Mouse (Mus musculus) CH12.LX (cell line): ENCODE measurements around the gene Nyx. TPM values are rescaled to one million over a fixed set of nuclear protein-coding genes. Genes with fewer than 3 reads are reported as not detected.

Experiments
- DNase-seq: peaks from one replicate; pipeline ENCODE4 v3.0.0-alpha.2; 2013; ENCODE audit errors: extremely low read depth
- H3K27ac ChIP-seq: 2 replicates; pipeline ENCODE4 v1.5.1; 2012; ENCODE audit warnings: low read depth, mild to moderate bottlenecking, control low read depth, moderate library complexity; ENCODE audit not compliant: insufficient read depth
- H3K27me3 ChIP-seq: replicated peaks from 2 replicates; pipeline ENCODE3; 2012; ENCODE audit warnings: inconsistent platforms
- H3K36me3 ChIP-seq, 2 experiments: replicated peaks in 1 of 2; 2 replicates each; pipeline versions ENCODE3 to v1.6.1; 2012; ENCODE audit warnings: inconsistent platforms in 1 of 2, low read length in 1 of 2, mild to moderate bottlenecking in 1 of 2, mixed read lengths in 1 of 2, moderate library complexity in 1 of 2; ENCODE audit not compliant: control insufficient read depth in 1 of 2, insufficient read depth in 1 of 2
- H3K4me1 ChIP-seq, 2 experiments: 2 replicates each; pipeline ENCODE4 v1.6.1; 2012; ENCODE audit warnings: inconsistent platforms in 1 of 2, moderate library complexity in 1 of 2; ENCODE audit not compliant: insufficient read depth in 2 of 2, control insufficient read depth in 1 of 2
- H3K4me2 ChIP-seq: 2 replicates; pipeline ENCODE4 v1.6.1; 2012; ENCODE audit warnings: low read depth, mild to moderate bottlenecking, control low read depth; ENCODE audit not compliant: poor library complexity, insufficient read depth, severe bottlenecking
- H3K4me3 ChIP-seq, 3 experiments: fragments of 150-350 bp in 1 of 3; sonication (generic) in 1 of 3; replicated peaks in 1 of 3; 2 replicates each; pipeline versions ENCODE3 to v1.5.1; 2011 to 2012; ENCODE audit warnings: low read depth in 2 of 3, low read length in 2 of 3, mild to moderate bottlenecking in 2 of 3, moderate library complexity in 2 of 3, control low read depth in 1 of 3, improper control_type of control experiment in 1 of 3, inconsistent platforms in 1 of 3, mixed read lengths in 1 of 3; ENCODE audit not compliant: poor library complexity in 1 of 3
- H3K79me2 ChIP-seq: replicated peaks from 2 replicates; pipeline ENCODE4 v1.6.1; 2012; ENCODE audit warnings: mild to moderate bottlenecking, moderate library complexity; ENCODE audit not compliant: control insufficient read depth, poor library complexity, insufficient read depth, severe bottlenecking; ENCODE audit errors: extremely low read depth
- H3K9ac ChIP-seq: 2 replicates; pipeline ENCODE4 v1.6.1; 2012; ENCODE audit warnings: low read depth, mild to moderate bottlenecking, control low read depth, moderate library complexity; ENCODE audit not compliant: insufficient read depth
- H3K9me3 ChIP-seq: replicated peaks from 2 replicates; pipeline ENCODE3; 2012; ENCODE audit warnings: low read length, inconsistent platforms, mixed read lengths
- BHLHE40 ChIP-seq: IDR thresholded peaks from 2 replicates; pipeline ENCODE4 v1.6.1; 2011; ENCODE audit warnings: mild to moderate bottlenecking, low read depth, low read length, improper control_type of control experiment
- CHD1 ChIP-seq: IDR thresholded peaks from 2 replicates; pipeline ENCODE4 v1.6.1; 2012; ENCODE audit warnings: low read depth, low read length, improper control_type of control experiment, inconsistent platforms
- CHD2 ChIP-seq: IDR thresholded peaks from 2 replicates; pipeline ENCODE4 v1.6.1; 2011; ENCODE audit warnings: low read length, improper control_type of control experiment
- CTCF ChIP-seq, 2 experiments: IDR thresholded peaks in 1 of 2; conservative IDR thresholded peaks in 1 of 2; 2 replicates each; pipeline ENCODE4 v1.5.1; 2011 to 2012; ENCODE audit warnings: low read depth in 2 of 2, low read length in 2 of 2, improper control_type of control experiment in 1 of 2, inconsistent platforms in 1 of 2, mild to moderate bottlenecking in 1 of 2, moderate library complexity in 1 of 2
- E2F4 ChIP-seq: IDR thresholded peaks from 2 replicates; pipeline ENCODE4 v1.6.1; 2011; ENCODE audit warnings: low read depth, low read length, improper control_type of control experiment; ENCODE audit not compliant: insufficient replicate concordance
- ELF1 ChIP-seq: IDR thresholded peaks from 2 replicates; pipeline ENCODE4 v1.6.1; 2014; ENCODE audit warnings: low read depth, mild to moderate bottlenecking, inconsistent platforms, low read length, improper control_type of control experiment
- EP300 ChIP-seq: IDR thresholded peaks from 2 replicates; pipeline ENCODE4 v1.6.1; 2011; ENCODE audit warnings: low read length, improper control_type of control experiment
- ETS1 ChIP-seq: conservative IDR thresholded peaks from 2 replicates; pipeline ENCODE4 v1.6.1; 2012; ENCODE audit warnings: low read depth, mild to moderate bottlenecking, inconsistent platforms, low read length, improper control_type of control experiment, moderate library complexity
- HCFC1 ChIP-seq: IDR thresholded peaks from 2 replicates; pipeline ENCODE4 v1.6.1; 2012; ENCODE audit warnings: low read depth, mild to moderate bottlenecking, inconsistent platforms, low read length, improper control_type of control experiment
- IRF4 ChIP-seq: IDR thresholded peaks from 2 replicates; pipeline ENCODE4 v1.6.1; 2014; ENCODE audit warnings: low read depth, mild to moderate bottlenecking, inconsistent platforms, low read length, improper control_type of control experiment
- JUND ChIP-seq: conservative IDR thresholded peaks from 2 replicates; pipeline ENCODE4 v1.6.1; 2011; ENCODE audit warnings: low read depth, low read length, improper control_type of control experiment
- MAFK ChIP-seq: IDR thresholded peaks from 2 replicates; pipeline ENCODE4 v1.6.1; 2011; ENCODE audit warnings: low read length, improper control_type of control experiment; ENCODE audit not compliant: insufficient replicate concordance
- MAX ChIP-seq: IDR thresholded peaks from 2 replicates; pipeline ENCODE4 v1.6.1; 2011; ENCODE audit warnings: low read length, improper control_type of control experiment
- MAZ ChIP-seq: IDR thresholded peaks from 2 replicates; pipeline ENCODE4 v1.6.1; 2012; ENCODE audit warnings: low read depth, mild to moderate bottlenecking, inconsistent platforms, low read length, improper control_type of control experiment, moderate library complexity
- MEF2A ChIP-seq: IDR thresholded peaks from 2 replicates; pipeline ENCODE4 v1.6.1; 2014; ENCODE audit warnings: low read depth, mild to moderate bottlenecking, inconsistent platforms, low read length, improper control_type of control experiment, borderline replicate concordance
- MYC ChIP-seq: IDR thresholded peaks from 2 replicates; pipeline ENCODE4 v1.6.1; 2011; ENCODE audit warnings: low read depth, mild to moderate bottlenecking, improper control_type of control experiment, low read length
- NRF1 ChIP-seq: IDR thresholded peaks from 2 replicates; pipeline ENCODE4 v1.6.1; 2014; ENCODE audit warnings: low read depth, mild to moderate bottlenecking, inconsistent platforms, low read length, improper control_type of control experiment, moderate library complexity
- PAX5 ChIP-seq: IDR thresholded peaks from 2 replicates; pipeline ENCODE4 v1.6.1; 2012; ENCODE audit warnings: low read length, inconsistent platforms, mixed read lengths
- POLR2A ChIP-seq: IDR thresholded peaks from 2 replicates; pipeline ENCODE4 v1.6.1; 2011; ENCODE audit warnings: low read depth, mild to moderate bottlenecking, improper control_type of control experiment, low read length
- POLR2AphosphoS2 ChIP-seq: IDR thresholded peaks from 2 replicates; pipeline ENCODE4 v1.6.1; 2011; ENCODE audit warnings: low read depth, low read length, improper control_type of control experiment
- RAD21 ChIP-seq: IDR thresholded peaks from 2 replicates; pipeline ENCODE4 v1.6.1; 2011; ENCODE audit warnings: low read depth, mild to moderate bottlenecking, low read length, improper control_type of control experiment, moderate library complexity
- SIN3A ChIP-seq: IDR thresholded peaks from 2 replicates; pipeline ENCODE4 v1.6.1; 2012; ENCODE audit warnings: low read length, improper control_type of control experiment, inconsistent platforms
- SMC3 ChIP-seq: IDR thresholded peaks from 2 replicates; pipeline ENCODE4 v1.6.1; 2011; ENCODE audit warnings: low read depth, low read length, improper control_type of control experiment
- TBP ChIP-seq: conservative IDR thresholded peaks from 2 replicates; pipeline ENCODE4 v1.6.1; 2011; ENCODE audit warnings: low read depth, low read length, improper control_type of control experiment
- TCF12 ChIP-seq: IDR thresholded peaks from 2 replicates; pipeline ENCODE4 v1.6.1; 2014; ENCODE audit warnings: low read depth, mild to moderate bottlenecking, inconsistent platforms, low read length, improper control_type of control experiment
- UBTF ChIP-seq: IDR thresholded peaks from 2 replicates; pipeline ENCODE4 v1.6.1; 2012; ENCODE audit warnings: low read depth, mild to moderate bottlenecking, inconsistent platforms, low read length, improper control_type of control experiment, moderate library complexity
- ZC3H11A ChIP-seq: IDR thresholded peaks from 2 replicates; pipeline ENCODE4 v1.6.1; 2012; ENCODE audit warnings: low read depth, mild to moderate bottlenecking, inconsistent platforms, low read length, improper control_type of control experiment
- ZKSCAN1 ChIP-seq: IDR thresholded peaks from 2 replicates; pipeline ENCODE4 v1.6.1; 2012; ENCODE audit warnings: low read depth, inconsistent platforms, low read length, improper control_type of control experiment, borderline replicate concordance
- dilution Hi-C: fragments of 300-500 bp; cut with MboI; formaldehyde crosslinking; loops from 2 replicates; pipeline ENCODE4 v1.14.3; 2020; ENCODE audit warnings: low sequenced_read_pairs; ENCODE audit not compliant: extremely low pct_unique_long_range_greater_than_20kb, extremely low pct_ligation_motif_present
- in situ Hi-C: fragments of 300-500 bp; cut with MboI; formaldehyde crosslinking; loops from 3 replicates; pipeline ENCODE4 v1.14.3; 2019; ENCODE audit warnings: low sequenced_read_pairs, low pct_ligation_motif_present, low pct_unique_long_range_greater_than_20kb, mixed read lengths
- polyA plus RNA-seq: library from polyadenylated mRNA; unstranded; fragments of >175 nt; gene quantifications from 2 replicates; pipeline ENCODE4 v1.2.1, GENCODE M21; 2012; ENCODE audit warnings: low read depth; ENCODE audit not compliant: insufficient read length
- total RNA-seq, 2 experiments: library from RNA; depleted of rRNA; stranded (reverse); fragments of 300-350 nt in 1 of 2; fragments of >200 nt in 1 of 2; gene quantifications; 2 replicates each; pipeline ENCODE4 v1.2.3; 2012 to 2014

Nyx gene
- total and polyA plus RNA-seq, 3 experiments = 0.04 TPM; not detected in 2

GRCm38 (mm10) chrX:13513127-13513526 lies 47.2 kb downstream of the Nyx start:
- H3K4me2 ChIP-seq = no peak overlapping the region
- H3K9me3 ChIP-seq = no peaks in the 10 kb centered on the region
- dilution Hi-C loops (no loop called here), in situ Hi-C loops (loop anchor here (5.0 kb wide), 1 partner anchor 46 kb away; the partner anchor contains the start of gene Nyx)
- H3K27me3 ChIP-seq = no peaks in the 10 kb centered on the region
- no peak overlapping the region for H3K4me3 ChIP-seq
- peaks cover 3 to 35% of the 10 kb centered on the region in 2 experiments; a peak in 2 of 4 replicates for H3K4me1 ChIP-seq
- TF ChIP-seq ETS1 (no peak), MAFK (no peak), MAZ (no peak), E2F4 (no peak), MEF2A (no peak), JUND (no peak), MYC (no peak), ZKSCAN1 (no peak), PAX5 (no peak), TBP (no peak), SMC3 (peak; percentile 70), IRF4 (no peak), HCFC1 (no peak), SIN3A (no peak), CTCF (conservative IDR thresholded peaks at IDR 0.05 in 1 of 2, IDR thresholded peaks at IDR 0.05 in 1 of 2; ENCODE audit: low read depth in 2 of 2, low read length in 2 of 2) (peak in 1 of 2 experiments; percentile 66; a peak in 2 of 4 replicates), CHD2 (no peak), EP300 (no peak), ZC3H11A (no peak), RAD21 (peak; percentile 74), BHLHE40 (no peak), NRF1 (no peak)
- no peaks in the 10 kb centered on the region for H3K36me3 ChIP-seq
- DNase-seq = peak; percentile 31
- H3K9ac ChIP-seq = no peak overlapping the region
- H3K27ac ChIP-seq = no peak overlapping the region
- no peaks in the 10 kb centered on the region for H3K79me2 ChIP-seq

DNA sequence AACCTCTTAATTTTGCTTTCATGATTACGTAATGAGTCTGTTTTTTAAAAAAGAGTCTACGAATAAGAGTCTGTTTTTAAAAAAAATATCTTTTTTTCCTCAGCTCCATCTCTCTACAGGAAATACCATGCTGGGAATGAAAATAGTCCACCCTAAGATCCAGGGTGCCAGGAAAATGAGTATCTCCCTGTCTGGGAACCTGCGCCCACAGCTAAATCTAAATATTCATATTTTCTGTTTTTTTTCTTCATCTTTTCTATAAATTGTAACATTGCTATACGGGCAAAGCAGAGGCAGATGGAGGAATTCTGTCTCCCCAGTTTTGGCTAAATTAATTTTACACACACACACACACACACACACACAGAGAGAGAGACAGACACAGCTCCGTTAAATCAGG lies 48.0 kb downstream of the Nyx start:
- in situ Hi-C loops (loop anchor here (5.0 kb wide), 1 partner anchor 47 kb away; the partner anchor contains the start of gene Nyx), dilution Hi-C loops (no loop called here)
- H3K4me3 ChIP-seq = no peak overlapping the region
- no peak overlapping the region for H3K9ac ChIP-seq
- no peak overlapping the region for H3K4me2 ChIP-seq
- H3K27me3 ChIP-seq = no peaks in the 10 kb centered on the region
- H3K79me2 ChIP-seq = no peaks in the 10 kb centered on the region
- H3K9me3 ChIP-seq = no peaks in the 10 kb centered on the region
- H3K4me1 ChIP-seq = peaks cover 3 to 41% of the 10 kb centered on the region in 2 experiments; a peak in 2 of 4 replicates
- TF ChIP-seq MAFK = no peak
- no peak for TF ChIP-seq ELF1
- TF ChIP-seq TCF12 = no peak
- no peak for TF ChIP-seq UBTF
- TF ChIP-seq POLR2A = no peak
- TF ChIP-seq CHD1 = no peak
- TF ChIP-seq CTCF (conservative IDR thresholded peaks at IDR 0.05 in 1 of 2, IDR thresholded peaks at IDR 0.05 in 1 of 2; ENCODE audit: low read depth in 2 of 2, low read length in 2 of 2) = no peak
- TF ChIP-seq HCFC1 = no peak
- no peak for TF ChIP-seq MAZ
- TF ChIP-seq ZC3H11A = no peak
- no peak for TF ChIP-seq ETS1
- TF ChIP-seq POLR2AphosphoS2 = no peak
- no peak for TF ChIP-seq MEF2A
- no peak for TF ChIP-seq SIN3A
- TF ChIP-seq ZKSCAN1 = no peak
- TF ChIP-seq EP300 = no peak
- TF ChIP-seq MAX = no peak
- TF ChIP-seq MYC = no peak
- TF ChIP-seq CHD2 = no peak
- TF ChIP-seq JUND = no peak
- DNase-seq = no peak
- no peak overlapping the region for H3K27ac ChIP-seq
- no peaks in the 10 kb centered on the region for H3K36me3 ChIP-seq
